ENCODE assay signal across 8 mouse cellular contexts in genomic region chr19:4113806-4114230, GRCm38 (mm10). TPM values are rescaled to one million over a fixed set of nuclear protein-coding genes. Genes with fewer than 3 reads are reported as not detected.
DNase-seq lines count a peak whose midpoint lies in the region; ATAC-seq and TF ChIP-seq lines count a peak whose summit lies in the region.
"Had no signal": no experiment of that assay in that cellular context is flagged by ENCODE, and none has a peak within 500 bp of the region (broad histone marks: within the 10 kb centered on the region; RNA-seq: fewer than 3 reads in every experiment).

No protein-coding gene starts in this region.

- in situ Hi-C loops in CH12.LX (cut with MboI; ENCODE audit: low pct_ligation_motif_present, low pct_unique_long_range_greater_than_20kb, low sequenced_read_pairs) = no loop called here

- peak; percentile 93 for ATAC-seq in intestine, embryonic 16.5 days
- peak; percentile 46 for ATAC-seq in lung, postnatal 0 days
- no peak for ATAC-seq in forebrain, embryonic 11.5 days (replicated peaks; ENCODE audit: low FRiP score)

- peak overlapping the region; percentile 39 for H3K9ac ChIP-seq in CH12.LX (ENCODE audit: insufficient read depth, low read depth)
- H3K9ac ChIP-seq in intestine, embryonic 16.5 days (ENCODE audit: low read depth, low read length) = peak overlapping the region; percentile 59
- no peak overlapping the region for H3K9ac ChIP-seq in lung, postnatal 0 days (replicated peaks; ENCODE audit: low read depth)
- no peak overlapping the region for H3K9ac ChIP-seq in forebrain, embryonic 11.5 days (ENCODE audit: low read length)

- no peaks in the 10 kb centered on the region for H3K9me3 ChIP-seq in CH12.LX (replicated peaks; ENCODE audit: low read length)
- no peaks in the 10 kb centered on the region for H3K9me3 ChIP-seq in intestine, embryonic 16.5 days (ENCODE audit: control insufficient read depth, low read length)
- no peaks in the 10 kb centered on the region for H3K9me3 ChIP-seq in lung, postnatal 0 days (ENCODE audit: low read length)
- no peaks in the 10 kb centered on the region for H3K9me3 ChIP-seq in forebrain, embryonic 11.5 days (ENCODE audit: control insufficient read depth, low read length)

- TF ChIP-seq CTCF in CH12.LX (conservative IDR thresholded peaks at IDR 0.05 in 1 of 2, IDR thresholded peaks at IDR 0.05 in 1 of 2; ENCODE audit: low read depth in 2 of 2, low read length in 2 of 2) = no peak
- no peak for TF ChIP-seq CTCF in lung, postnatal 0 days (IDR thresholded peaks at IDR 0.05)

- no peaks in the 10 kb centered on the region for H3K79me2 ChIP-seq in CH12.LX (replicated peaks; ENCODE audit: control insufficient read depth, extremely low read depth, insufficient read depth, poor library complexity, severe bottlenecking)

- dilution Hi-C loops in CH12.LX (cut with MboI; ENCODE audit: extremely low pct_ligation_motif_present, extremely low pct_unique_long_range_greater_than_20kb, low sequenced_read_pairs) = no loop called here

- no peaks in the 10 kb centered on the region for H3K27me3 ChIP-seq in CH12.LX (replicated peaks)
- no peaks in the 10 kb centered on the region for H3K27me3 ChIP-seq in intestine, embryonic 16.5 days (replicated peaks; ENCODE audit: control insufficient read depth, insufficient read depth, low read length)
- no peaks in the 10 kb centered on the region for H3K27me3 ChIP-seq in lung, postnatal 0 days (replicated peaks; ENCODE audit: insufficient read depth, low read length)
- H3K27me3 ChIP-seq in forebrain, embryonic 11.5 days (ENCODE audit: control insufficient read depth, insufficient read depth, low read length) = no peaks in the 10 kb centered on the region

- WGBS in intestine, embryonic 16.5 days = 18% methylated on average over 5 of the region's 5 CpGs
- WGBS in lung, postnatal 0 days = 23% methylated on average over 5 of the region's 5 CpGs
- WGBS in forebrain, embryonic 11.5 days = 86% methylated on average over 5 of the region's 5 CpGs

- H3K4me2 ChIP-seq in CH12.LX (ENCODE audit: insufficient read depth, low read depth, poor library complexity, severe bottlenecking) = peak overlapping the region; percentile 53
- peak overlapping the region; percentile 33 for H3K4me2 ChIP-seq in intestine, embryonic 16.5 days (ENCODE audit: low read depth, low read length)
- 0 out of 2 replicates have a peak overlapping the region, but pooled peaks have one; percentile 3 for H3K4me2 ChIP-seq in lung, postnatal 0 days (replicated peaks; ENCODE audit: low read depth, low read length)
- no peak overlapping the region for H3K4me2 ChIP-seq in forebrain, embryonic 11.5 days (ENCODE audit: low read depth, low read length, severe bottlenecking)

- H3K27ac ChIP-seq in CH12.LX (ENCODE audit: insufficient read depth, low read depth) = peak overlapping the region; percentile 89
- peak overlapping the region; percentile 95 for H3K27ac ChIP-seq in intestine, embryonic 16.5 days (ENCODE audit: low read length)
- peak overlapping the region; percentile 70; the same call in 1 of the 2 replicates for H3K27ac ChIP-seq in lung, postnatal 0 days (ENCODE audit: low read length)
- H3K27ac ChIP-seq in forebrain, embryonic 11.5 days (ENCODE audit: low read depth, low read length) = no peak overlapping the region

- 0 out of 2 replicates have a peak, but pooled peaks have one; percentile 24 for TF ChIP-seq POLR2A in CH12.LX (IDR thresholded peaks at IDR 0.05; ENCODE audit: low read depth, low read length)

- H3K4me1 ChIP-seq in CH12.LX (ENCODE audit: control insufficient read depth in 1 of 2, insufficient read depth in 2 of 2) = peaks cover 19 to 54% of the 10 kb centered on the region in 2 experiments
- peaks cover 23% of the 10 kb centered on the region for H3K4me1 ChIP-seq in intestine, embryonic 16.5 days (ENCODE audit: control insufficient read depth, insufficient read depth, low read length)
- H3K4me1 ChIP-seq in lung, postnatal 0 days (ENCODE audit: insufficient read depth, low read depth, low read length) = 0 out of 2 replicates have a peak, but pooled peaks cover 2% of the 10 kb centered on the region
- H3K4me1 ChIP-seq in forebrain, embryonic 11.5 days (replicated peaks; ENCODE audit: control insufficient read depth, insufficient read depth, low read length) = no peaks in the 10 kb centered on the region

- TF ChIP-seq RAD21 in CH12.LX (IDR thresholded peaks at IDR 0.05; ENCODE audit: low read depth, low read length) = no peak

- peaks cover 80 to 92% of the 10 kb centered on the region in 2 experiments for H3K36me3 ChIP-seq in CH12.LX (replicated peaks in 1 of 2; ENCODE audit: control insufficient read depth in 1 of 2, insufficient read depth in 1 of 2, low read length in 1 of 2)
- H3K36me3 ChIP-seq in intestine, embryonic 16.5 days (ENCODE audit: control insufficient read depth, insufficient read depth, low read length) = peaks cover 20% of the 10 kb centered on the region
- peaks cover 20% of the 10 kb centered on the region; the same call in 1 of the 2 replicates for H3K36me3 ChIP-seq in lung, postnatal 0 days (ENCODE audit: insufficient read depth, low read length)
- H3K36me3 ChIP-seq in forebrain, embryonic 11.5 days (ENCODE audit: control insufficient read depth, insufficient read depth, low read length) = no peaks in the 10 kb centered on the region; the same call in 1 of the 2 replicates

- TF ChIP-seq EP300 in CH12.LX (IDR thresholded peaks at IDR 0.05; ENCODE audit: low read length) = peak; percentile 61; the same call in 1 of the 2 replicates
- no peak for TF ChIP-seq EP300 in lung, postnatal 0 days (IDR thresholded peaks at IDR 0.05)

- H3K4me3 ChIP-seq in CH12.LX (replicated peaks in 1 of 3; ENCODE audit: low read depth in 2 of 3, low read length in 2 of 3, poor library complexity in 1 of 3) = no peak overlapping the region
- peak overlapping the region; percentile 15 for H3K4me3 ChIP-seq in intestine, embryonic 16.5 days (ENCODE audit: low read length)
- H3K4me3 ChIP-seq in lung, postnatal 0 days (ENCODE audit: low read depth, low read length) = no peak overlapping the region
- no peak overlapping the region for H3K4me3 ChIP-seq in forebrain, embryonic 11.5 days (ENCODE audit: low read depth, low read length)

- peak; percentile 82 for DNase-seq in CH12.LX (ENCODE audit: extremely low read depth)
- DNase-seq in adrenal gland, postnatal 10 days = peak; percentile 57
- no peak for DNase-seq in lung, postnatal 0 days (ENCODE audit: low spot score)
- DNase-seq in thymus, postnatal 4 days = peak; percentile 61
- no peak for DNase-seq in forebrain, embryonic 11.5 days (ENCODE audit: low spot score)
- no peak for DNase-seq in cerebellum, postnatal 4 days (ENCODE audit: low spot score in 2 of 2)

TF ChIP-seq in CH12.LX, 34 proteins besides CTCF, POLR2A, EP300 and RAD21 (continues in another document):
- TF ChIP-seq NELFE (IDR thresholded peaks at IDR 0.05; ENCODE audit: low read depth, low read length) (no peak), USF1 (IDR thresholded peaks at IDR 0.05; ENCODE audit: low read depth, low read length) (peak; percentile 69), MXI1 (IDR thresholded peaks at IDR 0.05; ENCODE audit: low read depth, low read length) (no peak), POLR2AphosphoS2 (IDR thresholded peaks at IDR 0.05; ENCODE audit: low read depth, low read length) (no peak), TCF12 (IDR thresholded peaks at IDR 0.05; ENCODE audit: low read depth, low read length) (peak; percentile 27; the same call in 1 of the 2 replicates), E2F4 (IDR thresholded peaks at IDR 0.05; ENCODE audit: insufficient replicate concordance, low read depth, low read length) (no peak)

RNA-seq across cellular contexts. Expression of gene Aip, which starts 11.8 kb away (rescaled TPM):
- total RNA-seq in CH12.LX (2012; rRNA removed) = 37.5 and 39.7 TPM in 2 replicates
- total RNA-seq in CH12.LX (2014; rRNA removed) = 10.8 and 11.7 TPM in 2 replicates
- 64.8 and 87.9 TPM in 2 replicates for polyA plus RNA-seq in CH12.LX (2012; ENCODE audit: insufficient read length, low read depth)
- 10 to 100 TPM; 71.5 to 73.4 TPM for total RNA-seq in adrenal gland, postnatal 10 days (2021)
- 78.4 and 81.2 TPM in 2 replicates for polyA plus RNA-seq in intestine, embryonic 16.5 days (2015; fragmentation: Nextera tagmentation; extraction: Ambion mirVana)
- polyA plus RNA-seq in lung, postnatal 0 days (2015; fragmentation: Nextera tagmentation; extraction: Ambion mirVana) = 78.5 and 82.1 TPM in 2 replicates
- 52.3 and 59.0 TPM in 2 replicates for polyA plus RNA-seq in forebrain, embryonic 11.5 days (2014; fragmentation: Nextera tagmentation; extraction: Ambion mirVana)

RNA-seq across cellular contexts. Expression of gene Pitpnm1, which starts 14.0 kb away (rescaled TPM):
- 43.8 and 46.1 TPM in 2 replicates for total RNA-seq in CH12.LX (2012; rRNA removed)
- 14.8 and 15.9 TPM in 2 replicates for total RNA-seq in CH12.LX (2014; rRNA removed)
- 33.3 and 34.7 TPM in 2 replicates for polyA plus RNA-seq in CH12.LX (2012; ENCODE audit: insufficient read length, low read depth)
- total RNA-seq in adrenal gland, postnatal 10 days (2021) = 10 to 100 TPM; 59.7 to 75.1 TPM
- 17.5 and 19.7 TPM in 2 replicates for polyA plus RNA-seq in intestine, embryonic 16.5 days (2015; fragmentation: Nextera tagmentation; extraction: Ambion mirVana)
- polyA plus RNA-seq in lung, postnatal 0 days (2015; fragmentation: Nextera tagmentation; extraction: Ambion mirVana) = 17.0 and 18.9 TPM in 2 replicates
- polyA plus RNA-seq in forebrain, embryonic 11.5 days (2014; fragmentation: Nextera tagmentation; extraction: Ambion mirVana) = 13.9 and 18.0 TPM in 2 replicates

RNA-seq across cellular contexts. Expression of gene Cdk2ap2, which starts 16.8 kb away (rescaled TPM):
- total RNA-seq in CH12.LX (2012; rRNA removed) (69.5 and 90.3 TPM in 2 replicates), CH12.LX (2014; rRNA removed) (57.0 and 63.4 TPM in 2 replicates)
- 55.6 and 67.1 TPM in 2 replicates for polyA plus RNA-seq in CH12.LX (2012; ENCODE audit: insufficient read length, low read depth)
- total RNA-seq in adrenal gland, postnatal 10 days (2021) = 10 to 100 TPM; 56.3 to 64.1 TPM
- 159 TPM in 2 replicates for polyA plus RNA-seq in intestine, embryonic 16.5 days (2015; fragmentation: Nextera tagmentation; extraction: Ambion mirVana)
- polyA plus RNA-seq in lung, postnatal 0 days (2015; fragmentation: Nextera tagmentation; extraction: Ambion mirVana) = 154 and 164 TPM in 2 replicates
- polyA plus RNA-seq in forebrain, embryonic 11.5 days (2014; fragmentation: Nextera tagmentation; extraction: Ambion mirVana) = 73.6 and 83.9 TPM in 2 replicates

RNA-seq across cellular contexts. Expression of gene Gpr152, which starts 25.8 kb away (rescaled TPM):
- total RNA-seq in CH12.LX (2012; rRNA removed) = 0.17 and 0.25 TPM in 2 replicates
- 0.05 TPM in 1 of 2 replicates, not detected in the other for total RNA-seq in CH12.LX (2014; rRNA removed)
- 0.71 and 0.82 TPM in 2 replicates for polyA plus RNA-seq in CH12.LX (2012; ENCODE audit: insufficient read length, low read depth)
- total RNA-seq in adrenal gland, postnatal 10 days (2021) = not detected
- 0.04 TPM in 1 of 2 replicates, not detected in the other for polyA plus RNA-seq in intestine, embryonic 16.5 days (2015; fragmentation: Nextera tagmentation; extraction: Ambion mirVana)
- not detected in 2 replicates for polyA plus RNA-seq in lung, postnatal 0 days (2015; fragmentation: Nextera tagmentation; extraction: Ambion mirVana)
- polyA plus RNA-seq in forebrain, embryonic 11.5 days (2014; fragmentation: Nextera tagmentation; extraction: Ambion mirVana) = not detected in 2 replicates
- polyA plus RNA-seq: embryonic facial prominence, embryonic 11.5 days had no signal

RNA-seq across cellular contexts. Expression of gene Cabp4, which starts 30.0 kb away (rescaled TPM):
- total RNA-seq in CH12.LX (2012; rRNA removed) = 2.8 and 3.3 TPM in 2 replicates
- 6.4 and 6.9 TPM in 2 replicates for total RNA-seq in CH12.LX (2014; rRNA removed)
- 11.8 and 14.7 TPM in 2 replicates for polyA plus RNA-seq in CH12.LX (2012; ENCODE audit: insufficient read length, low read depth)
- total RNA-seq in adrenal gland, postnatal 10 days (2021) = 1 to 10 TPM in 1 of 2 experiments, under 1 TPM in 1; 0.69 to 1.9 TPM
- polyA plus RNA-seq in intestine, embryonic 16.5 days (2015; fragmentation: Nextera tagmentation; extraction: Ambion mirVana) = 0.11 and 0.20 TPM in 2 replicates
- polyA plus RNA-seq in lung, postnatal 0 days (2015; fragmentation: Nextera tagmentation; extraction: Ambion mirVana) = 0.08 and 0.10 TPM in 2 replicates
- not detected in 2 replicates for polyA plus RNA-seq in forebrain, embryonic 11.5 days (2014; fragmentation: Nextera tagmentation; extraction: Ambion mirVana)
- polyA plus RNA-seq: embryonic facial prominence, embryonic 11.5 days had no signal

Comparison
In these comparisons a context has a peak if more than half of its experiments do, and no peak if none do; other contexts are left out.
1. DNase-seq: peak in CH12.LX (single experiment), adrenal gland, postnatal 10 days (single experiment) and thymus, postnatal 4 days (single experiment); none in lung, postnatal 0 days (single experiment), forebrain, embryonic 11.5 days (single experiment) and cerebellum, postnatal 4 days (0 of 2).
2. H3K9ac ChIP-seq: peak in CH12.LX (single experiment) and intestine, embryonic 16.5 days (single experiment); none in lung, postnatal 0 days (single experiment) and forebrain, embryonic 11.5 days (single experiment).